Mouse (Mus musculus) heart, embryonic 13.5 days (tissue): ENCODE results near the gene Ift74. TPM values are rescaled to one million over a fixed set of nuclear protein-coding genes. Genes with fewer than 3 reads are reported as not detected.

Experiments
- microRNA counts: library from miRNA; unstranded; fragments of <30 nt; microRNA quantifications from one replicate; lab custom pipeline; 2016
- microRNA-seq: library from miRNA; unstranded; fragments of <30 nt; microRNA quantifications from one replicate; pipeline ENCODE4, GENCODE M21; 2016
- polyA plus RNA-seq: library from polyadenylated mRNA; unstranded; fragments of >200 nt; fragmentation: Nextera tagmentation; extraction: Ambion mirVana; gene quantifications from 2 replicates; pipeline ENCODE4 v1.2.1, GENCODE M21; 2015

Gene Ift74
- polyA plus RNA-seq, 1 experiment from 2014 or later: 14.7 TPM

MicroRNAs within 50 kb of the gene (microRNA counts, 519-probe panel; counts per million panel counts)
- microRNA mmu-miR-872 (lab: Ali Mortazavi, UCI): 3,831 counts per million, percentile 73 among the panel's probes with 10 or more counts

Small RNA genes lying within 50 kb of the gene (microRNA-seq; reads per million reads assigned to microRNA genes)
- gene Mir872: 1,305 reads per million, percentile 82 among the genes with 10 or more reads in this experiment

Other genes with a start within 250 kb of the Ift74 start
- gene Gm10306, start 57.9 kb upstream of the Ift74 start, polyA plus RNA-seq: not detected in 2 replicates
- 10.1 and 11.1 TPM in 2 replicates for gene Caap1, start 57.7 kb upstream of the Ift74 start, polyA plus RNA-seq
- 47.4 and 52.6 TPM in 2 replicates for gene Plaa, start 11.2 kb upstream of the Ift74 start, polyA plus RNA-seq
- gene Lrrc19, start 35.7 kb downstream of the Ift74 start, polyA plus RNA-seq: 0.17 and 0.28 TPM in 2 replicates
- 44.6 and 49.0 TPM in 2 replicates for gene Tek, start 124.8 kb downstream of the Ift74 start, polyA plus RNA-seq